Mouse (Mus musculus) myocyte (in vitro differentiated cells): ENCODE data around the gene Atp6v1g2.

Experiments
- CEBPB ChIP-seq: IDR thresholded peaks from 2 replicates; pipeline ENCODE4 v1.6.1; 2011; ENCODE audit warnings: mild to moderate bottlenecking, moderate library complexity; ENCODE audit not compliant: poor library complexity, insufficient read depth, severe bottlenecking
- E2F4 ChIP-seq: IDR thresholded peaks from one replicate; pipeline ENCODE4 v1.6.1; 2011; ENCODE audit warnings: mild to moderate bottlenecking, control low read depth, moderate library complexity; ENCODE audit not compliant: insufficient read depth
- MYOD1 ChIP-seq, 3 experiments: IDR thresholded peaks; one replicate each; pipeline ENCODE4 v1.6.1; 2011; ENCODE audit warnings: control low read depth in 2 of 3, low read depth in 2 of 3, mild to moderate bottlenecking in 2 of 3, moderate library complexity in 1 of 3; ENCODE audit not compliant: insufficient read length in 2 of 3, control insufficient read depth in 1 of 3
- POLR2A ChIP-seq: IDR thresholded peaks from one replicate; pipeline ENCODE4 v1.6.1; 2011; ENCODE audit warnings: low read depth, mild to moderate bottlenecking, control low read depth, moderate library complexity; ENCODE audit not compliant: insufficient read length
- POLR2AphosphoS2 ChIP-seq: IDR thresholded peaks from one replicate; pipeline ENCODE4 v1.6.1; 2011; ENCODE audit warnings: low read depth, control low read depth; ENCODE audit not compliant: insufficient read length
- TCF12 ChIP-seq: IDR thresholded peaks from one replicate; pipeline ENCODE4 v1.6.1; 2011; ENCODE audit warnings: mild to moderate bottlenecking, control low read depth; ENCODE audit not compliant: poor library complexity, insufficient read depth, severe bottlenecking
- TCF3 ChIP-seq: IDR thresholded peaks from one replicate; pipeline ENCODE4 v1.6.1; 2011; ENCODE audit warnings: low read depth, control low read depth; ENCODE audit not compliant: insufficient read length
- USF1 ChIP-seq: IDR thresholded peaks from one replicate; pipeline ENCODE4 v1.6.1; 2011; ENCODE audit warnings: low read depth, mild to moderate bottlenecking, control low read depth, moderate library complexity

GRCm38 (mm10) chr17:35231022-35231421 lies 2.4 kb upstream of the Atp6v1g2 start:
- TF ChIP-seq USF1: no peak
- no peak for TF ChIP-seq TCF12
- no peak for TF ChIP-seq POLR2A
- no peak for TF ChIP-seq POLR2AphosphoS2
- TF ChIP-seq MYOD1 (IDR thresholded peaks at IDR 0.05; ENCODE audit: control insufficient read depth in 1 of 3, insufficient read length in 2 of 3, low read depth in 2 of 3): no peak
- no peak for TF ChIP-seq CEBPB
- TF ChIP-seq TCF3: no peak
- TF ChIP-seq E2F4: no peak
